Mouse (Mus musculus) CH12.LX (cell line): Measurements from ENCODE around the gene Adamts14.

Source experiments
- CHD2 ChIP-seq: IDR thresholded peaks from 2 replicates; pipeline ENCODE4 v1.6.1; 2011; ENCODE audit warnings: low read length, improper control_type of control experiment
- CTCF ChIP-seq, 2 experiments: IDR thresholded peaks in 1 of 2; conservative IDR thresholded peaks in 1 of 2; 2 replicates each; pipeline ENCODE4 v1.5.1; 2011 to 2012; ENCODE audit warnings: low read depth in 2 of 2, low read length in 2 of 2, improper control_type of control experiment in 1 of 2, inconsistent platforms in 1 of 2, mild to moderate bottlenecking in 1 of 2, moderate library complexity in 1 of 2
- HCFC1 ChIP-seq: IDR thresholded peaks from 2 replicates; pipeline ENCODE4 v1.6.1; 2012; ENCODE audit warnings: low read depth, mild to moderate bottlenecking, inconsistent platforms, low read length, improper control_type of control experiment

DNA sequence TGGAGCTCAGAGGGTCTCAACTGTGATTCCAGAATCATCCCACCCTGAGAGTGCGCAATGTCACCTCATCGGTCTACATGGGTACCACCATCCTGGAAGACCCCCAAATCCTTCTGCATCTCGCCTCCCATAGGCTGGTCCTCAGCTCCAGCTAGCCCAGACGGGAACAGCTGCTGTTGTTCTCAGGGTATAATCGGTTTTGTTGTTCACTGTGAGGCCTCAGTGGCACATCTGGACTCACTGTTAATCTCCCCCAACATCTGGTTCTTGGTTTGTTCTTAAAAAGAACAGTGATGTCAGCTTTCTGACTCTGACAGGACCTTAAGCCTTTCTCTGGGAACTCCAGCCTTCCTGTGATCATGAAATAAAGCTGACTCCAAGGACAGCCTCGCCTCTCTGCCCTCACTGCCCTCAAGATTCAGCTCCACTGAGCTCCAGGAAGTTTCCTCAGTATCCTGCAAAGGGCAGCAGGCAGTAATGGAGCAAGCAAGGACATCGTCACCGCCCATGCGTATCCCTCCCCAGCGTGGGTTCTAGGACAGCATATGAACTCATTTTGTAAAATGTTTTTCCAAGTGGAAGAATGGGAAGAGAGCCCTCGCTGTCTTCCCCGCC, 35.6 kb upstream of the Adamts14 start:
- TF ChIP-seq HCFC1: no peak
- no peak for TF ChIP-seq CHD2
- no peak for TF ChIP-seq CTCF (conservative IDR thresholded peaks at IDR 0.05 in 1 of 2, IDR thresholded peaks at IDR 0.05 in 1 of 2; ENCODE audit: low read depth in 2 of 2, low read length in 2 of 2)
